Comparison of ENCODE assay signal across 7 mouse cellular contexts in the genomic region with DNA sequence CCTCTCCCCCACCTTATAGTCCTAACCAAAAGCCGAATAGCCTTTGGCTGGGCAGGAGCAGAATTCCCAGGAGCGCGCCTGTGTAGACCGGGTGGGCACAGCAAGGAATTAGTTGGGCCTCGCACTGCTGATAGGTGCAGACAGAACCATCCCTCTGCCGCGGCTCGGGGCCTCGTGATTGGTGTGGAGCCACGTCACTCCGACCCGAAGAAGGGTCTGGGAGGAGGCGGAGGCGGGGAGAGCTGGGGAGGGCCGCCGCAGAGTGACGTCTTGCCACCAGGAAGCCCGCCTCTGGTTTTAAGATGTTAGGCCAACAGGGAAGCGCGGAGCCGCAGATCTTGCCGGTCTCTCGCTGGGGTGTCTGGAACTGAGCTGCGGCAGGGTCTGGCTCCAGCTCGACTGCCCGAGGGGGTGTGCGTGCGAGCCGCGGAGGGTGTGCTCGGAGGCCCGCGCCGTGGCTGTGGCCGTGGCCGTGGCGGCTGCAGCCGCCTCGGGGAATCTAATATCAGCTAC. TPM values are rescaled to one million over a fixed set of nuclear protein-coding genes. Genes with fewer than 3 reads are reported as not detected.
DNase-seq lines count a peak whose midpoint lies in the region; ATAC-seq and TF ChIP-seq lines count a peak whose summit lies in the region.

No protein-coding gene starts in this region.

- H3K4me3 ChIP-seq in bone marrow, adult 2 months (replicated peaks; ENCODE audit: control insufficient read depth, low read depth, low read length): peak overlapping the region; percentile 34
- H3K4me3 ChIP-seq in forebrain, postnatal 0 days (ENCODE audit: low read depth, low read length): peak overlapping the region; percentile 34
- peak overlapping the region; percentile 50 for H3K4me3 ChIP-seq in hindbrain, embryonic 11.5 days (ENCODE audit: low read depth, low read length)
- peak overlapping the region; percentile 52 for H3K4me3 ChIP-seq in limb, embryonic 15.5 days
- H3K4me3 ChIP-seq in midbrain, embryonic 15.5 days: peak overlapping the region; percentile 40

- no peak for TF ChIP-seq POLR2A in bone marrow, adult 2 months (IDR thresholded peaks at IDR 0.05; ENCODE audit: borderline replicate concordance, control insufficient read depth, low read depth, low read length)

- H3K27me3 ChIP-seq in forebrain, postnatal 0 days (ENCODE audit: insufficient read depth, low read length): peaks cover 76% of the 10 kb centered on the region
- H3K27me3 ChIP-seq in hindbrain, embryonic 11.5 days (ENCODE audit: control insufficient read depth, insufficient read depth, low read length): peaks cover 90% of the 10 kb centered on the region
- peaks cover 97% of the 10 kb centered on the region for H3K27me3 ChIP-seq in limb, embryonic 15.5 days
- H3K27me3 ChIP-seq in midbrain, embryonic 15.5 days (replicated peaks): peaks cover 68% of the 10 kb centered on the region

- peak; percentile 89 for DNase-seq in Muller cell, postnatal 12 days (ENCODE audit: inconsistent ontology term)
- DNase-seq in forebrain, postnatal 0 days: peak; percentile 75
- DNase-seq in hindbrain, embryonic 11.5 days (ENCODE audit: low spot score): peak; percentile 94
- peak; percentile 76 for DNase-seq in thymus, postnatal 0 days (ENCODE audit: low spot score)

- no peaks in the 10 kb centered on the region for H3K4me1 ChIP-seq in bone marrow, adult 2 months (ENCODE audit: control insufficient read depth, insufficient read depth, low read length)
- peaks cover 3% of the 10 kb centered on the region; the same call in 1 of the 2 replicates for H3K4me1 ChIP-seq in forebrain, postnatal 0 days (ENCODE audit: insufficient read depth)
- H3K4me1 ChIP-seq in hindbrain, embryonic 11.5 days (replicated peaks; ENCODE audit: control insufficient read depth, insufficient read depth, low read length): peaks cover 9% of the 10 kb centered on the region
- peaks cover 31% of the 10 kb centered on the region for H3K4me1 ChIP-seq in limb, embryonic 15.5 days
- H3K4me1 ChIP-seq in midbrain, embryonic 15.5 days: peaks cover 21% of the 10 kb centered on the region

- ATAC-seq in forebrain, postnatal 0 days: peak; percentile 90
- ATAC-seq in hindbrain, embryonic 11.5 days (ENCODE audit: low FRiP score): peak; percentile 96
- ATAC-seq in limb, embryonic 15.5 days (ENCODE audit: insufficient number of reproducible peaks, low FRiP score, low TSS enrichment, low read depth): peak; percentile 92
- peak; percentile 93 for ATAC-seq in midbrain, embryonic 15.5 days (replicated peaks)

- no peak for TF ChIP-seq CTCF in bone marrow, adult 2 months (IDR thresholded peaks at IDR 0.05; ENCODE audit: control insufficient read depth, insufficient read depth, low read length)
- no peak for TF ChIP-seq CTCF in forebrain, postnatal 0 days (IDR thresholded peaks at IDR 0.05; ENCODE audit: low read depth)

- H3K4me2 ChIP-seq in forebrain, postnatal 0 days (ENCODE audit: low read depth): peak overlapping the region; percentile 62
- H3K4me2 ChIP-seq in hindbrain, embryonic 11.5 days (replicated peaks; ENCODE audit: low read depth, low read length): peak overlapping the region; percentile 86
- peak overlapping the region; percentile 96 for H3K4me2 ChIP-seq in limb, embryonic 15.5 days
- peak overlapping the region; percentile 58 for H3K4me2 ChIP-seq in midbrain, embryonic 15.5 days

- 3% methylated on average over 39 of the region's 39 CpGs for WGBS in bone marrow, adult 2 months
- under 1% methylated on average over 39 of the region's 39 CpGs for WGBS in forebrain, postnatal 0 days
- WGBS in hindbrain, embryonic 11.5 days: under 1% methylated on average over 39 of the region's 39 CpGs
- WGBS in limb, embryonic 15.5 days: 0% methylated on average over 39 of the region's 39 CpGs
- WGBS in midbrain, embryonic 15.5 days: under 1% methylated on average over 39 of the region's 39 CpGs

- peak overlapping the region; percentile 25; the same call in 1 of the 2 replicates for H3K9ac ChIP-seq in forebrain, postnatal 0 days
- H3K9ac ChIP-seq in hindbrain, embryonic 11.5 days (ENCODE audit: low read depth, low read length): no peak overlapping the region
- H3K9ac ChIP-seq in limb, embryonic 15.5 days: peak overlapping the region; percentile 33; the same call in 1 of the 2 replicates
- no peak overlapping the region for H3K9ac ChIP-seq in midbrain, embryonic 15.5 days

- no peak overlapping the region; the same call in 1 of the 2 replicates for H3K27ac ChIP-seq in bone marrow, adult 2 months (ENCODE audit: control insufficient read depth, insufficient read depth, low read depth, low read length, poor library complexity)
- H3K27ac ChIP-seq in forebrain, postnatal 0 days (ENCODE audit: low read depth, low read length): no peak overlapping the region
- no peak overlapping the region for H3K27ac ChIP-seq in hindbrain, embryonic 11.5 days (ENCODE audit: low read depth, low read length)
- H3K27ac ChIP-seq in limb, embryonic 15.5 days: peak overlapping the region; percentile 54; the same call in 1 of the 2 replicates
- peak overlapping the region; percentile 21; the same call in 1 of the 2 replicates for H3K27ac ChIP-seq in midbrain, embryonic 15.5 days

- H3K36me3 ChIP-seq in forebrain, postnatal 0 days (ENCODE audit: insufficient read depth): no peaks in the 10 kb centered on the region
- H3K36me3 ChIP-seq in hindbrain, embryonic 11.5 days (ENCODE audit: control insufficient read depth, insufficient read depth, low read length): no peaks in the 10 kb centered on the region
- no peaks in the 10 kb centered on the region for H3K36me3 ChIP-seq in limb, embryonic 15.5 days
- no peaks in the 10 kb centered on the region for H3K36me3 ChIP-seq in midbrain, embryonic 15.5 days (replicated peaks)

- H3K9me3 ChIP-seq in forebrain, postnatal 0 days (ENCODE audit: low read length): no peaks in the 10 kb centered on the region
- no peaks in the 10 kb centered on the region for H3K9me3 ChIP-seq in hindbrain, embryonic 11.5 days (ENCODE audit: control insufficient read depth, low read length)
- no peaks in the 10 kb centered on the region for H3K9me3 ChIP-seq in limb, embryonic 15.5 days
- no peaks in the 10 kb centered on the region for H3K9me3 ChIP-seq in midbrain, embryonic 15.5 days

RNA-seq across cellular contexts. Expression of a gene that starts 14.0 kb away (rescaled TPM):
- not detected in 2 replicates for polyA plus RNA-seq in bone marrow, adult 2 months (2011; ENCODE audit: insufficient read depth, insufficient read length, low replicate concordance, missing spikeins)
- 2.1 and 10.5 TPM in 2 replicates for total RNA-seq in forebrain, postnatal 0 days (2014; rRNA removed)
- 2.5 and 7.2 TPM in 2 replicates for polyA plus RNA-seq in forebrain, postnatal 0 days (2015; fragmentation: Nextera tagmentation; extraction: Ambion mirVana)
- 2.9 and 4.9 TPM in 2 replicates for polyA plus RNA-seq in hindbrain, embryonic 11.5 days (2014; fragmentation: Nextera tagmentation; extraction: Ambion mirVana)
- 9.1 and 19.7 TPM in 2 replicates for polyA plus RNA-seq in limb, embryonic 15.5 days (2015; fragmentation: Nextera tagmentation; extraction: Ambion mirVana)
- 41.0 and 60.5 TPM in 2 replicates for polyA plus RNA-seq in midbrain, embryonic 15.5 days (2015; fragmentation: Nextera tagmentation; extraction: Ambion mirVana)
- 0.20 and 0.40 TPM in 2 replicates for polyA plus RNA-seq in thymus, postnatal 0 days (2015; fragmentation: Nextera tagmentation; extraction: Ambion mirVana)

Comparison
In these comparisons a context has a peak if more than half of its experiments do, and no peak if none do; other contexts are left out.
1. H3K27ac ChIP-seq: peak in limb, embryonic 15.5 days (single experiment) and midbrain, embryonic 15.5 days (single experiment); none in bone marrow, adult 2 months (single experiment), forebrain, postnatal 0 days (single experiment) and hindbrain, embryonic 11.5 days (single experiment).
2. H3K9ac ChIP-seq: peak in forebrain, postnatal 0 days (single experiment) and limb, embryonic 15.5 days (single experiment); none in hindbrain, embryonic 11.5 days (single experiment) and midbrain, embryonic 15.5 days (single experiment).
3. Peak in every context shown above with its lines, with median percentiles within 50 percentile points of each other: DNase-seq, H3K4me3 ChIP-seq, ATAC-seq and H3K4me2 ChIP-seq.